Mouse (Mus musculus) ovary, postnatal 14 days (tissue): ENCODE results near the gene Itpr2.

Experiments used
- DNase-seq: peaks from one replicate; pipeline ENCODE4 v3.0.0; 2022; ENCODE audit warnings: low spot score

Gene Itpr2

DNA sequence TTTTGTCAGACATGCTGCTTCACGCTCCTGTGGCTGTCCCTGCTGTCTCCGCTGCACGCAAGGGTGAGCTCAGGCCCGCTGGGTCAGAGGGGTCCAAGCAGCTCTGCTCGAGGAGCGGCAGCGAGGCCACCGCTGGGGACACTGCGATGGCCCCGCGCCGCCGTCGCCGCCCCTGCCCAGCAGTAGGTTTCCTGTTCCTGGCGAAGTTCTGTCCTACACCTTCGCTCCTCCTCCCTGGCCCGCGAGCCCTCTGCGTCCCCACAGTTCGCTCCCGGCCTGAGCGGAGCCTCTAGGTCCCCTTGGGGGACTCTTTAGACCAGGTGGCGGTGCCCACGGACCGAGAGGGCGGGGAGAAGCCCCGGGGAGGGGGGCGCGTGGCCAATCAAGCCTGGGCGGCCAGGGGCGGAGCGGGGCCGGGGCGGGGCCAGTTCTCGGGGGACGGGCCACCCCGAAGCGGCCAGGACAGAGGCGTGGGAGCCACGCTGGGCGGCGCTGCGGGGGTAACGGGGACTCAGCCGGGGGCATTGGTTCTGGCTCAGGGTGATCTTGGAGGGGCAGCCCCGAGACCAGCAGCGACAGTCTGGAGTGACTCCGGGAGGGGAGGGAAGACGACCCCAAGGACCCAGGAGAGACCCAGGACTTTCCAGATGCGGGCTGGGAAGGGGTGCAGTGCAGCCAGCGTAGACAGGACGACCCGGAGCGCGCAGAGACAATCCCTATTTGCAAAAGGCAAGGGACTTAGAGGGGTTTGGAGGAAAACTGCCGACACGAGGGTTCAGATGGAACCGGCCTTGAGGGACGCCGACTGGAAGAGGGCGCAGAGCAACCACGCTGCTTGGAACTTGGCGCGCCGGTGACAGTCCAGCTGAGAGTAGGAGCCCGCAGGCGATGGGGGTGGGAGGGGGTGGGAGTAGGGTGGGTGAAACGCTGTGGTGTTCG lies at the start of gene Itpr2:
Gene Itpr2, minus strand, starts transcription at position 358 of the 939 bp plus-strand sequence.
- peak; percentile 83 for DNase-seq

DNA sequence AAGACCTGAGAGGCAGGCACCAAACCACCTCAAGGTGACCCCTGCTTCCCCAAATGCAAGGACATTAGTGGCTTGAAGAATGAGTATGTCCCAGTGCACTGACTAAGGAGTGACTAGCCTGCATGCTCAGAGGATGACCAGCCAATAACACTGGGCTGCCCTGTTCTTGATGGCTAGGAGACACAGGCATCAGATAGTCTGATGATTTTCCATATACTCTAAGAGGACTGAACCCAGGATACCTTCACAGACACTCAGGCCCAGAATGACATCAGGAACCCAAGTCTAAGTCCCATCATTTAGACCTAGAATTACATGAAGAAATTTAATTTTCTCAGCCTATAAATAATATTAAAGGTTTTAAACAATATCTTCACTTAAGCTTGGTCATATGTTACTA lies 49.3 kb upstream of the Itpr2 start:
- no peak for DNase-seq

DNA sequence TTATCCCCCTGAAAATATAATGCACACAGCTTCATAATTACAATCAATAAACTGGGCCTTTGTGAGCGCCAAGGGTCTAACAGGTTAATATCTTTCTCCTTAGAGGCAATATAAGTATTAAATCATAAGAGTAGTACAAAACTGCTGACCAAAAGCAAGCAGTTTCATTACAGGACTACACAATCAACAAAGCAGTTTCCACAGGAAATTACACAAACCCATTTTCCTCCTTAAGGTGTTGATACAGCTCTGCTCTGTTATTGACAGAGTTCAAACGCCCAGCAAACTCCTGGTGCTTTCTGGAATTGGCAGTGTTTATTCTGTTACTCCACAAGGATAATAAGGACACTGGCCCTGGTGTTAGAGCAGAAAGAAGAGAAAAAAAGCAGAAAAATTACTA lies 48.4 kb upstream of the Itpr2 start:
- no peak for DNase-seq

DNA sequence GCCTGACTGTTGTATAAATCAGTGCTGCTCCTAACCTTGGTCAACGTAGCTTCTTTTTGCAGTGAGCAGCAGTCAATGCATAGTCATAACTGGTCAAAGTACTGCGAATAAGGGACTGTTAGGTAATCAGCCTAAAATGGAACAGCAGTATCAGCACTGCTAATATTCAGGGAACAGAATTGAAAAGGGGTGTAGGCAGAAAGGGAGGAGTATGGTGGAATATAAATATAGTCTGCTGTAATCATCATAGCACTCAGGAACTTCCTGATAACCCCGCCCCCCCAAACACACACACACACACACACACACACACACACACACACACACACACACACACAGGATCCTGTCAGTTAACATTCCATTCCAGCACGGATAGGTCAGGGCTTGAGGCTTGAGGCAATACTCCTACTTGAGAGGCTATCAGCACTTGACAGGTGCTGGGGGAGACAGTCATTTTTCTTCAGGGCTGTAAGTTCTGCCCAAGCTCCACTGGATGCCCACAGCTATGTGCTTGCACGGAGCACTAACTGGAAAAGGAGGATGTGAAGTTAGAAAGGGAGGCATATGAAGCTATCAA lies 43.4 kb upstream of the Itpr2 start:
- DNase-seq, result no peak

DNA sequence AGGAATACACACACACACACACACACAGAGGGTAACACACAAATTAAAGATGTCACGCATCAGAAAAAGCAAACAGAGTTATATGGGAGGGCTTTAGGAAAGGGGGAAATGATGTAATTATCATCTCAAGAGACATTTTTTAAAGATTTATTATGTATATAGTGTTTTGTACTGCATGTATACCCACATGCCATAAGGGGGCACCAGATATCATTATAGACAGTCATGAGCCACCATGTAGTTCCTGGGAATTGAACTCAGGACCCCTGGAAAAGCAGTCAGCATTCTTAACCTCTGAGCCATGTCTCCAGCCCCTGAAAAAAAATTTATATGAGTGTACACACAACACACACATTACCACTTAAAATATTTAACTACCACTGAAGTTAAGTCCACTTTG lies 42.6 kb upstream of the Itpr2 start:
- DNase-seq, result no peak

DNA sequence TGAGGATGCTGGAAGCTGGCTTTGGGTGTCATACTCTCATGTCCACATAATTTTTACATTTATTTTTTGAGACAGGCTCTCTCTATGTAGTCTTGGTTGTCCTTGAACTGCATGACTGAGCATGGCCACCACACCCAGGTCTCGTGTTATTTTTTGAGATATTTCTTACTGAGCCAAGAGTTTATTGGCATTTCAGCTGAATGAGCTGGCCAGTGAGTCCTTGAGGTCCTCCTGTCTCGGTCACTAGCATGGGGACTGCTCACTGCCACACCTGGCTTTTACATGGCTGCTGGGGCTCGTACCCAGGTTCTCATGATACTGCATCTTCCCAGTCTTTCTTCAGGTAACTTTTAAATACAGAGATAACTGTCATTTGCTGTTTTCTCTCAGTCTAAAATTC lies 38.4 kb upstream of the Itpr2 start:
- DNase-seq, result no peak

DNA sequence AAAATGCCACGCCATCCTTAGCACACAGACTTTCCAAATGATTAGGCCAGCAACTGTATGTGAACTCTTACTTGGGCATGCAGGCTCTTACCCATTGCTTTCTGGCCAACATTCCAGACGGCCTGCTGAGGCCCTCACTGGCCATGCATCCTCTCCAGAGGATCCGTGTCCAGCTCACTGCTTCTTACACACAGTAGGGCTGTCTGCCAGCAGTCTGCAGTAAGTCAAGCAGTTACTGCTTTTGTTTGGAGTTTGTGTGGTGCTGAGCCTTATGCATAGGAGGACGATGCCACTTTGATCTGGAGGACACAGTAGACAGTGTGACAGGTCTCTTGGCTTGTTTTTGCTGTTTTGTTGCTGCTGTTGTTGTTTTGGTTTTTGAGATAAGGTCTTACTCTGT lies 36.6 kb upstream of the Itpr2 start:
- DNase-seq, result no peak

DNA sequence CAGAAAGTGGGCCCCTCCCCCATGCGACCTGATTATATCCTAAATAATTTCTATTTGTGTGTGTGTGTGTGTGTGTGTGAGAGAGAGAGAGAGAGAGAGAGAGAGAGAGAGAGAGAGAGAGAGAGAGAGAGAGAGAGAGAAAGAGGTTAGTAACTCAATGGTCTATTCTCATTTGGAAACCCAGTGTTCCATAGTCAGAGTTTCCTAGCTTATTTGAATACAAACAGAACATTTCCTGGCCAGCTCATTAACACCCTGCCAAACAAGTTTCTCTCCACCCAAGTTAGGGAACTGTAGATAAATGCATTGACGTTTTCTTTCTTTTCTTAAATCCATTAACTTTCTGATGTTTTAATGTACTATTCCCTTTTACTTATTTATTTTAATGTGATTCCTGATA lies 36.0 kb upstream of the Itpr2 start:
- no peak for DNase-seq

DNA sequence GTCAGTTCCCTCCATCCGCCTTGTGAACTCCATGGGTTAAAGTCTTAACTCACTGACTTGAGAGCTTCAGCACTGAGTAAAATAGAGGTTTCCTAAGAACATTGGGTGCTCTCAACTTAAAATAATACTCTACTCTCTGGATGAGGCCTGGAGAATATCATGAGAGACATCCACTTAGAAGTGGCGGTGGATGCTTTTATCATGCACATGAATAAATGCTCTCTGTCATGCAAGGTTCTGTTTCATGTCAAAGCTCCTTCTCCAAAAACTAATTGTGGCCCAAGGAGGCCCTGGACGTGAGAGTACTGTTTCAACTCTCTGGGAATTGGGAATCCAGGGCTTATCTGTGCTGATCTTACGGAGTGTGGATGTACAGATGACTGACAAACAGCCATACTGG lies 35.1 kb upstream of the Itpr2 start:
- no peak for DNase-seq

DNA sequence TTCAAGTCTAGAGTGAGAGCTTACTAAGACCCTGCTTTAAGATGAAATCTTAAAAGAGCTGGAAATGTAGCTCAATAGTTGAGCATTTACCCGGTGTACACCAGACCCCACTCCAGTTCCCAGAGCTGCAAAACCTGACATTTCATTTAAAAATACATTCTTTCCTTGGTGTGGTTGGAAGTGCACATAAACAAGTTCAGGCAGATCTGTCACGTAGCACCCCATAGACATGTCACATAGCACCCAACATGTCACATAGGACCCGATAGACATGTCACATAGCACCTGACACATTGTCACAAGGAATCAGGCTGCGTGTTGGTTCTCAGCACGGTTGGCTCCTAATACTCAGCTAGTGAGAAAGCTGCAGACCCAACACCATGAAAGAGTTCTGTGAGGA lies 33.5 kb upstream of the Itpr2 start:
- DNase-seq, result no peak

DNA sequence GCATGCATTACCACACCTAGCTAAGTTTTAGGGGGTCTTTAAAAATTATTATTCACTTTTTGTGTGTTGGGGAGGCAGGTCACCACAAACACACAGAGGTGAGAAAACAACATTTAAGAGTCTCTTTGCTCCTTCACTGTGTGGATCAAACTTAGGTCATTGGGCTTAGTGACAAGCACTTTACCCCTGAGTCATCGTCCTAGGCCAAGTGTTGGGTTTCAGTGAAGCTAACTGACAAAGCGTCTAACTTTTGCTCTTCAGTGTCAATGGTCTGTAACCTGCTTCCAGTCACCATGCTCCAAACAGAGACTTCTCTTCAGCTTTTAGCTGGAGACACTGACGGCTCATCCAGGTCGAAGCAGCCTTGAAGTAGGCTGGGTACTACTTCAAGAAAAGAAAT lies 31.1 kb upstream of the Itpr2 start:
- DNase-seq, result no peak

DNA sequence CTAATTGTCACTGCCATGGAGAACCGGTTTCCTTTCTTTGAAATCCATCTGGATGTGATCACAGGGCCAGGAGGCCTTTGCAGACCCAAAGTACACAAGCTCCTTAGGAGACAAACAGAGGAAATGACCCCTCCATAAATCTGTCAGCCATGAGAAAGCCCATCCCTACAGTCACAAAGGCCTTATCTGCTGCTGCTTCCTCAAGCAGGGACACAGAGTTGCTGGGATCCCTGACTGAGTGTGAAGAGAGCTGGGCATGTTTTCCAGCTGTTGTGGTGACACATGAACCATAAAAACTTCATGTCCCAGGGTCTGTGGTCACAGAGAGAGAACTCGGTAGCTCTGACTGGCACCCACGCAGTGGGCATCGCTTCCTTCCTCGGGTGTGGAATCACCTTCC lies 28.7 kb upstream of the Itpr2 start:
- DNase-seq, result no peak

DNA sequence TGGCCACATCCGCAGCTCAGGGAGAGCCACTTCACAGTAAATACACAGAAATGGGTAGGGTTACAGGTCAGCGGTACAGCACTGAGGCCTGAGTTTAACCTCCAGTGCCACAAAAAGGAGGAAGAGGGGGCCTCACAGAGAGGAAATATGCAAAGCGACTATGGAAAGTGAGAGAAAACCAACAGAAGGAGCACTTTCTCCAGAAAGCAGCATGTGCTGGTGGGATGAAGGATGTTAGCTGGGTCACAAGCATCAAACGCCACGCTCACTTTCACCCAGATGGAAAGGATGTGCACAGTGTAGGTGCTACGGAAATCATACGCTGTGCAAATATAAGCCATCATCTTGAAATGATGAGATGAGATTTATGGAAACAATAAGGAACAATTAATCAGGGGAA lies 28.3 kb upstream of the Itpr2 start:
- DNase-seq, result no peak

DNA sequence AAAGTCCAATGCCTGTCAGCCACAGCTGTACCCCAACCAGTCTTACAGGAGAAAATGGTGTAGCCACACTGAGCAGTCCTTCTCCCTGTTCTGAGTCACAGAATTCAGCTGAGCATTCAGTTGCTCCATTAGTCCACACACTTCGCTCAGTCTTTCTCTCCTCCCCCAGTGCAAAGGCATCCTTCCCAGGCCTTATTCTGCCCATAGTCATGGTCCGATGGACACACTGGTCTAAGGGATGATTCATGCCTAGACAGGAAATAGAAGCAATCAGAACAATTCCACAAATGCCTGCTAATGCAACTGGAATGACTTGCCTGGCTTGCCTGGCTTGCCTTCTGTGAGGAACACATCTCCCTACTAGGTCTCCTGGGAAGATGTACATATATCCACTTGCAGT lies 25.5 kb upstream of the Itpr2 start:
- DNase-seq, result no peak

DNA sequence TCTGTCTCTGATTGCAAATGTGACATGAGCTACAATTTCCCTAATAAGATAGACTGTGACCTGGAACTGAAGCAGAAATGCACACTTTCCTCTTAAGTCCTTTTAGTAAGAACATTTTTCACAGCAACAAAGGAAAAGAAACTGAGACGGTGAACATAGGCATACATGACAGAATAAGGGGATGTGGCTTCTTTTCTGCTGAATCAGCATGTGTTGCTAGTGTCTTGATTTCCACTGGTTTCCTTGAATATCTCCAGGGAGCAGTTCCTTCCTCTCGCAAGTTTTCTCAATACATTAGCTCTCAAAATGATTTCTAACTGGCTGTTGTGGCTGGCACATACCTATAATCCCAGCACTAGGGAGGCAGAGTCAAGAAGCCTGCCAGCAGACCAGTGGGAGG lies 23.5 kb upstream of the Itpr2 start:
- DNase-seq, result no peak

DNA sequence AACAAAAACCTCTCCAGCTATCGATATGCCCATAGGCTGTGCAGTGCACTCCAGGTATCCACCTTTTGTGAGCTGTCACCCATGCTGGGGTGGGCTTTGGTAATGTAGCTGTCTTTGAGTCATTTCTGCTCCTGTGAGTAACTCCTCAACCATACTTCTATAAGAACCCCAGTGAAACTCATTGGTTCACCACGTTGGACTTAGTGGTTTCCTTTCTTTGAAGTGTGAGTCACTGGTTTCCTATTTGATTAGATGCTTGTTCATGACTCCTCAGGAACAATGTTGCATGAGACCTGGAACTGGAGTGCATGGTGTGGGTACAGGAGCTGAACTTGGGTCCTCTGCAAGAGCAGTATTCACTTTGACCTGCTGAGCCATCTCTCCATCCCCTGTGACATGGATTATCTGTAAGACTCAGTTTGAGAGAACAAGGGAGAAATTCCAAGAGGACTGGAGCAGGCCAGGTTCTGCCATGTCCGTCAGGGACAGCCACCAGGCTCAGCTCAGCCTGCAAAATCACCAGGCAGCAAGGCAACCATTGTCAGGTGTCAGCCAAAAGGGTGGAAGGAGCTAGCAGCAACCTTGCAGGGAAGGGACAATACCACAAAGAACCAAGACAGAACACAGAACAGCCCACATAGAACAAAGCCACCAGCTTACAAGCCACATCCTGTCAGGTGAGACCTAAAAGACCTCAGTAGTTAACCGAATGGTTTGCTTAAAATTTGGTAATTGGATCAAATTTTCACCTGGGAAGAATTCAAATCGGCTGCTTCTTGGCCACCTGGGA lies 19.6 kb upstream of the Itpr2 start:
- DNase-seq, result no peak

DNA sequence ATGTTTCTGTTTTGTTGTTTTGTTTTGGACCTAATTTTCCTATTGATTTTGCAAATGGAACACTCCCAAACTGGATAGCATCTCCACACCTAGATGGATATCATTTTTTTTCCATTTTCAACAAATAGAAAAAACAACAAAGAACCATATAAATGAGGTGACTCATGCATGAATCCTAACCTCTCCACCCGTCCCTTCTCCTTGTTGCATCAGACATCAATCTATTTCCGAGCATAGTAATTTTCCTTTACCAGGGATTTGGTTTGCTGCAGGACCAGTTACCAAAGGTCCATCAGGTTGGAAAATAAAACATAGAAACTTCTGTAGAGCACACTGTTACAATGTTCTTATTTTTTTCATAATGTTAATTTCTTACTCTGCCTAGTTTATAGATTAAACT lies 17.0 kb upstream of the Itpr2 start:
- no peak for DNase-seq

DNA sequence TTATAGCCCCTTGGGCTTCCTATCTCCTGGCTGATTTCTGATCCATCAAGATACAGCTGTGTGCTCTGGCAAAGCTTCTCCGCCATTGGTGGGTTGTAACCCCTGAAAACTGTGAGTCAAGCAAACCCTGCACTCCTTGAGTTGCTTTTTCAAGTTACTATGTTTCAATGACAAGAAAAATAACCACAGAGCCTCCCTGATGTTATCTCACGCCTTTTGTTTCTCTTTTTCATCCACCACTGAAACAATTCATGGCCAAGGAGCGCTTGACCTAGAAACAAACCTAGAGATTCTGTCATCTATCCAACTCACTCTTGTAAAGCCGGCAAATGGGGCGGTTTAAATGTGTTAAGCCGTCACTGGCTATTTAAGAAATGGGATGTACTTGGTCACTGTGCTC lies 13.9 kb upstream of the Itpr2 start:
- DNase-seq, result no peak

DNA sequence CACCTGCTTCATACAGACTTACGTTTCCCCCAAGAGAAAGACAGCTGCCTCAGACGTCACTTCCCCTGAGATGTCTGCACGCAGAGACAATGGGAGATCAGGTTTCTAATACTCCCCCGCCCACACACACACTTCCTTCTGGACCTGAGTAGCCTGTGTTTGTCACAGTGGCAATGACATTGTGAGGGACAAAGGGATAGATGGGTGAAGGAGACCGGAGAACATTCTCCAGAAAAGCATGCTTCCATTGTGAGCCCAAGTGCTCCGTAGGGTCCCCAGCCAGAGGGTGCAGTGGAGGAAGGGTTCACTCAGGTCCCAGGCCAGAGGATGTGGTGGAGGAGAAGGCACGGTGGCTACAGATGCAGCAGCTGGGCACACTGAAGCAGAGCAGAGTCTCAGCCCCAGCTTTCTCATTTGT lies 12.5 kb upstream of the Itpr2 start:
- DNase-seq, result no peak

DNA sequence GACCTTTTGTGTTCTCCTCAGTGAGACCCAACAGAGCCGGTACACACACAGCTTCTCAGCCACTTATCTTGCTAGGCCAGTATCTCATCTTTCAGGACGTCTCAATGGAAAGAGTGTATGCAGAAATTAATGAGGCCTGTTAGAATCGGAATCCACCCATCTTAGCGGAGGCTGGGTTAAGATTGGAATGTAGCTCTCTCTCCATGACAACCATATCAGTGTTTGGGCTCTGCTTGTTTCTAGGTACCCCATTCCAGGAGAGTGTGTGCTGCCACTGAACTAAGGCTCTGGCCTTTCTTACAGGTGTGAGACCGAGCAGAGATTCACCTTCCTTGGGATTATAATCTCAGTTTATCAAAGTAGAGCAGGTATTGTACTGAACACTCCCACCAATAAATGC lies 11.9 kb upstream of the Itpr2 start:
- DNase-seq, result no peak

DNA sequence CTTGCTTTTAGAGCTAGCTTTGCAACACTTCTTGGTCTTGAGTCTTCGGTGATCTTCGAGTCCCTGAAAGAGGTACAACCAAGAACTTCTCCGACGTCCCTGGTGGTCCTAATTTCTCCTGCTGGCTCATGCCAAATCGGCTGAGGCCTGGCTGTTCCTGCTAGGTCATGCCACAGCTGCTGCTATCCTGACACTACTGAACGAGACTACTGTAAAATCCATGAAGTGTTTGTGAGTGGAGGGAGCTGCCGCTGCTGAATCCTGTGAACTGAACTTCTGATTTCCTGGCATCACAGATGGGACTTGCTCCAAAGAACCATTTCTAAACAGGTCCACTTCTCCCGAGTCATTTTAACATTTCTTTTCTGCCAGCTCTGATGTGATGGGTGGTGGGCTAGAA lies 11.4 kb upstream of the Itpr2 start:
- no peak for DNase-seq

DNA sequence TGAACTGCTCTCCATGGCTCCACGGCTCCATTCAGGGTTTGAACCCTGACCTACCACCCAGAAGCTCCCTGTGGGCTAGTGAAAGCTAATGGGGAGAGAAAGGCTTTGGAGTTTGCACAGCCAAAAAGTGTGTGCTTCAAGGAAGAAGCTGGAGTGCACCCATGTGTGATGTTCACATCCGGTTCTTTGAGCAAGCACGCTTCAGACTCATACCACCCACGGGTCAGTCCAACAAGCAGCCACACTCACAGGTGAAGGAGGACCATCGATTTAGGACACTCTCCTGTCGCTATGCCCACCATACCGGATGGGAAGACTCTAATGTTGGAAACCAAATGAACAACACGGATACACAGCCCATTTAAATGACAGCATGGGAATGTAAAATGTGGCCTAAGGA lies 9.5 kb upstream of the Itpr2 start:
- DNase-seq, result no peak

DNA sequence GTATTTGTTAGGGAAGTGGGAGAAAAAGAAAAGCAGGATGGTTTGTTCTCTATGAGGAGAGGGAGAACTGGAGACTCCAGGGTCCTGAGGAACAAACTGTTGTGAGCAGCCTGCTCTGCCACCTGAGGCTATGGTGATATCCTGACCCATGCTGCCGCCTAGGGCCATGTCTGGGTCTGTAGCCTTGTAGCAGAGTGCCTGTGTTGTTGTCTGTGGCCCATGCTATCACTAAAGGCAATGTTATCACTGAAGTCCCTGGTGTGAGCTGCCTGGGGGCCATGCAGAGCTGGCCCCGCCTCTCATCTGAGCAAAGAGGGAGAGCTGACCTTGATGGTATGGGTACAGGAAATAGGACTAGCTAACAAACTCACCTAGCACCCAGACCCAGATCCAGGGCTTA lies 7.9 kb upstream of the Itpr2 start:
- no peak for DNase-seq
